Mouse (Mus musculus): Measurements from ENCODE around the gene Jak1. TPM values are rescaled to one million over a fixed set of nuclear protein-coding genes. Genes with fewer than 3 reads are reported as not detected.
"Not testable (repeated sequence)": the region's sequence is repeated elsewhere in the genome, so short reads cannot be mapped to it uniquely, and the experiment has no call there.

Gene Jak1
- total RNA-seq, 2 experiments from 2014 or later: 122 to 126 TPM

DNA sequence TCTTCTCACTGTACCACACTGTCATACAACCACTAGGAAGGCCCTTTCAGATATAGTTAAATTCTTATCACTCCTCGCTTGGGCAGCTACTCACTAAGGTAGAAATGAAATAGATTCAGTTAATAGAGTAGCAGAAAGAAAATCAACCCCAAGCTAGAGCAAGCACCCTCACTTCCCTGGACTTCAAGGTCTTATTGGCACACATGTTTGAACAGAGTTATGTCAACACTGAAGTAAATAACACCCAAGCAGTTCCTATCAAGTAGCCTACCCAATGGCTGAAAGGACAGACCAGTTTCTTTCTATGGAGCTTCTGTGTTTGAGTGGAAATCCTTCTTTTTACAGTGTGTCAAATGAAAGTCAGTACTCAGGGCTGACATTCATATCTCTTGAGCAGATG, 17.2 kb upstream of the Jak1 start:
- intact Hi-C loops (cut with DNase I): no loop called here
- DNase-seq (ENCODE audit: low spot score in 2 of 2): no peak

DNA sequence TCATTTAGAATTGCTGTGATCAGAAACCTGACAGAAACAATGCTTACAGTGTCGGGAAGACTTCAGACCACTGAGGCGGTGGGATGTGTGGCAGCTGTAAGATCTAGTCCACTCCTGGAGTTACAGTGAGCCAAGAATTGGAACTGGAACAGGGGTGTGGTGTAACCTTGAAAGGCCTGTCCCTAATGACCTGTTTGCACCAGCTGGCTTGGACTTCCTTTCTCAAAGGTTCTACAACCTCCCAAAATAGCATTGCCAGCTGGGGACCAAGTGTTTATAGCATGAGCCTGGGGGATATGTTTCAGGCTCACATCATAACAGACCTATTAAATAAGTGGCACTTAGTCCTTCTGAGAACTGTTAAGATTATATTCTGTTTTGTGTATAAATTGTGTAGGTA, 15.0 kb upstream of the Jak1 start:
- no peak for DNase-seq (ENCODE audit: low spot score in 2 of 2)
- intact Hi-C loops (cut with DNase I): no loop called here

DNA sequence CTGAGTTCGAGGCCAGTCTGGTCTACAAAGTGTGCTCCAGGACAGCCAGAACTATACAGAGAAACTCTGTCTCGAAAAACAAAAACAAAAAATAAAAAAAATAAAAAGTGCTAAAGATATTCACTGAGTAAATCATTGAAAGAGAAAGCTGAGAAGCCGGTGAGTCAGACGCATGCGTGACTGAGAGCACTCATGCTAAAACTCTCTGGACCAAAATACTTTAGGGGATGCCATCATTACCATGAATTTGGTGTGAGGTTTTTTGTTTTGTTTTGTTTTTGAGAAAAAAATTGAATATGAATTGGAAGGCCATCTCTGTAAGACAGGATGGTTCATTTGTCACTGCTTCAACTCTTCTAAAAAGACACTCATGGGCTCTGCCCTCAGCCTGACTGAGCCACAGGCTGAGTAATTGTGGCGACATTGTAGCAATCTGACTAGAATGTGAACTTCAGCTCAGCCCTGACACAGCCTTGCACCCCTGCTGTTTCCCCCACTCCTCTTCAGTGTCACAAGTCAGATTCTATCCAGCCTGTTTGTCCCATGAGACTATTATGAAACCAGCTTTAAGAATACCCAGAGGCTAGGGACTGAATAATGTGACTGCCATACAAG, 11.5 kb upstream of the Jak1 start:
- intact Hi-C loops (cut with DNase I): no loop called here

GRCm38 (mm10) chr4:101275881-101276280, 10.8 kb upstream of the Jak1 start:
- DNase-seq (ENCODE audit: low spot score in 2 of 2): no peak
- intact Hi-C loops (cut with DNase I): no loop called here

More for the DNA sequence above, 11.5 kb upstream of the Jak1 start:
- no peak for DNase-seq (ENCODE audit: low spot score in 2 of 2)

DNA sequence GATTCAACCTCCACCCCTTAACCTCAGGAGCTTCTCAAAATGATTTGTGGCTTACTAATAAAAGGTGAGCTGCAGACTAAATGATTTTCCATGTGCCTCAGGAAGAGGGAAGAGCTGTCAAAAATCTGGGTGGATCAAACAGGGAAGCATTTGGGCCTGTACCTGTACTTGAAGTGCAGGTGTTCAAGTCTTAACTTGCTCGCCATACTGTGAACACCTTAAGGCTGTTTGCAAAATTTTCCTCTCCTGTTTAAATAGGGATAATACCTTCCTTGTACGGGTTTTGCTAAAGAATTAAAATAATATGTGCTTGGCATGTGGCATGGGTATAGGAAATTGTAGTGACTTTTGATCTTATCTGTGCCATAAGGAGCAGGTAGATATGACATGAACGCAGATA, 5.7 kb upstream of the Jak1 start:
- intact Hi-C loops (cut with DNase I): no loop called here
- DNase-seq (ENCODE audit: low spot score in 2 of 2): no peak

GRCm38 (mm10) chr4:101268506-101268905, 3.4 kb upstream of the Jak1 start:
- intact Hi-C loops (cut with DNase I): loop anchor here (5.0 kb wide), 1 partner anchor 101 kb away; no protein-coding TSS in a partner anchor
- DNase-seq (ENCODE audit: low spot score in 2 of 2): not testable (repeated sequence)

DNA sequence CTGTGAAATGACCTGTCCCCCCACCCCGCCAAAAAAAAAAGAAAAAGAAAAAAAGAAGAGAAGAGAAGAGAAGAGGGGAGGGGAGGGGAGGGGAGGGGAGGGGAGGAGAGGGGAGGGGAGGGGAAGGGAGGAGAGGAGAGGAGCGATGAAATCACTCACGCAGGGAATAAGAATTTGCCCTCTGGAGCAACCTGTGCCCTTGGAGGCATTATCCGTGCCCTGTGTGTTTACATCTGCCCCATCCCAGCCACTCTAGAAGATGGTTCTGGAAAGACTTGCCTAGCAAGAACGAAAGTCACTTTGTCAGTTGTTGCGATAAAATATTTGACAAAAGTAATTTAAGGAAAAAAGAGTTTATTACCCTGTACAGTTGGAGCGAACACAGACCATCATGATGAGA, 441 bp upstream of the Jak1 start:
- no peak for DNase-seq (ENCODE audit: low spot score in 2 of 2)
- intact Hi-C loops (cut with DNase I): loop anchor here (5.0 kb wide), 1 partner anchor 98 kb away; no protein-coding TSS in a partner anchor

DNA sequence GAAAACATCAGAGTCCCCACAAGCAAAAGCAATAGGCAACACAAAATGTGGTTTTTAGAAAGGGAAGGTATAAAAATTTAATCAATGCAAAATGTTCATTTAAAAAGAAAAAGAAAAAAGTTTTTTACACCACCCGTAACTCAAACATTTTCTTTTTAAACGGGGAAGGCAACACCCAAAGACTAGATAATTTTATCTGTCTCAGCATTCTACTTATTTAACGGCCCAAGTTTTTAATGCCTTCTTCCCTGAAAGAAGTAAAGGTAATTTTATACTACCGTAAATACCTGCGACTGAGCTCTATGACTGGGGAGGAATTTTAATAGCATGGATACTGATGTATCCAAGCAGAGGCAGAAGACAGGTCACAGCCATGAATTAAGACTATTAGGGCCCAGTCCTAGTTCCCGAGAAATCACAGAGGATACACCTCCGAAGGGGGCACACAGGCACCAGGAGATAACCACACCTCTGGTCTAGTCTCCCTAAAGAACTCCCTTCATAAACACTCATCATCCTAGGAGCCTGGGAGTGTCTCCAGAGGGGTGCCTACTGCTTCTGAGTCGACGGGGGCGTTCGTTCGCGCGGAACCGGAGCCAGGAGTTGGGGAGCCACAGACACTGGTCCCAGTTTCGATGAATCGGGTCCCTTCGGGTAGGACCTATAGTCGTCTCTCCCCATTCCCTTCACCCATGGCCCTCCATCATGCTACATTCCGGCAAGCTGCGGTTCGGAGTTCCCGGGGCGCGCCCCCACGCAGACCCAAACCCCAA, 928 bp downstream of the Jak1 start:
- DNase-seq (ENCODE audit: low spot score in 2 of 2): peak; percentile 25 to 41
- intact Hi-C loops (cut with DNase I): no loop called here

DNA sequence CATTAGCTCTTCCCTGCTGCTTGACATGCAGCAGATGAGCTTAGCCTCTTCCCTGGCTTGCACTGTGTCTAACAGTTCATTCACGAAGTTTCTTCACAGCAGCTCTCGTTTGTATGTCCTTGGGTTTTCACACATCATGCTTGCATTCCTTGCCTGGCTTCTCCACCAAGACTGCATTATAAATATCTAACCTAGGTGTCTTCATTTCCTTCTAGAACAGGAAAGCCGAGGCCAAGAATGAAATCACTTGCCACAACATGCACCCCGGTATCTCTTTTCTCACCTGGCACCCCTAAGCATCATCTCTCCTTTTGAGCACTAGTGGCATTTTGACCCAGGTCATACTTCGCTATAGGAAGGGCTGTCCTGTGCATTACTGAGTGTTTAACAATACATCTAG, 3.5 kb downstream of the Jak1 start:
- no peak for DNase-seq (ENCODE audit: low spot score in 2 of 2)

GRCm38 (mm10) chr4:101260744-101261291, 4.3 kb downstream of the Jak1 start:
- no peak for DNase-seq (ENCODE audit: low spot score in 2 of 2)
- intact Hi-C loops (cut with DNase I): no loop called here

More for the DNA sequence above, 3.5 kb downstream of the Jak1 start:
- intact Hi-C loops (cut with DNase I): no loop called here

DNA sequence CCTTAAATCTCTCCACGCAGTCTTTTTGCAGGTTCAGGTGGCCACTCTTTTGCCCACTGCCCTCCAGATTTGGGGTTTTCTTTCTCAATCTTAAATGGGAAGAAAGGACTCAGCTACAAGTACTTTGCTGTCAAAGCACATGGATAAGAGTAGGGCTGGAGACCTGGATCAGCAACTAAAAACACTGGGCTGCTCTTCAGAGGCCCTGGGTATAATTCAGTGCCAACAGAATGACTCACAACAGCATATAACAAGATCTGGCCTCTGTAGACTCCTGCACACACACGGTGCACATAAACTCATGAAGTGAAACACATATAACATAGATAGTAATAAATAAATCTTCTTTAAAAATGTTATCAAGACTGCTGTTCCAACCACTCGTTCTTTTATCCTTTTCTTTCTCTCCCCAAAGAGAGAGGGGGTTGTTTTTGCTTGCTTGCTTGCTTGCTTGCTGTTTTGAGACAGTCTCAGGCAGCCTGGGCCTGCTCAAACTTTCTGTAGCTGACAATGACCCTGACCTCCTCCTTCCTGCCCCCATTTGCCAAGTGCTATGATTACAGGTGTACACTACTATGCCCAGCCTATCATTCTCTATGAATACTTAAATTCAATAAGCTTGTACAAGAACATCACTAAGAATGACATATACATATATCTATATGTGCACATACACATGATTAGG, 8.4 kb downstream of the Jak1 start:
- intact Hi-C loops (cut with DNase I): no loop called here
- no peak for DNase-seq (ENCODE audit: low spot score in 2 of 2)

GRCm38 (mm10) chr4:101254606-101255349, 10.3 kb downstream of the Jak1 start:
- intact Hi-C loops (cut with DNase I): no loop called here
- no peak for DNase-seq (ENCODE audit: low spot score in 2 of 2)

GRCm38 (mm10) chr4:101254015-101254414, 11.1 kb downstream of the Jak1 start:
- DNase-seq (ENCODE audit: low spot score in 2 of 2): no peak
- intact Hi-C loops (cut with DNase I): no loop called here

DNA sequence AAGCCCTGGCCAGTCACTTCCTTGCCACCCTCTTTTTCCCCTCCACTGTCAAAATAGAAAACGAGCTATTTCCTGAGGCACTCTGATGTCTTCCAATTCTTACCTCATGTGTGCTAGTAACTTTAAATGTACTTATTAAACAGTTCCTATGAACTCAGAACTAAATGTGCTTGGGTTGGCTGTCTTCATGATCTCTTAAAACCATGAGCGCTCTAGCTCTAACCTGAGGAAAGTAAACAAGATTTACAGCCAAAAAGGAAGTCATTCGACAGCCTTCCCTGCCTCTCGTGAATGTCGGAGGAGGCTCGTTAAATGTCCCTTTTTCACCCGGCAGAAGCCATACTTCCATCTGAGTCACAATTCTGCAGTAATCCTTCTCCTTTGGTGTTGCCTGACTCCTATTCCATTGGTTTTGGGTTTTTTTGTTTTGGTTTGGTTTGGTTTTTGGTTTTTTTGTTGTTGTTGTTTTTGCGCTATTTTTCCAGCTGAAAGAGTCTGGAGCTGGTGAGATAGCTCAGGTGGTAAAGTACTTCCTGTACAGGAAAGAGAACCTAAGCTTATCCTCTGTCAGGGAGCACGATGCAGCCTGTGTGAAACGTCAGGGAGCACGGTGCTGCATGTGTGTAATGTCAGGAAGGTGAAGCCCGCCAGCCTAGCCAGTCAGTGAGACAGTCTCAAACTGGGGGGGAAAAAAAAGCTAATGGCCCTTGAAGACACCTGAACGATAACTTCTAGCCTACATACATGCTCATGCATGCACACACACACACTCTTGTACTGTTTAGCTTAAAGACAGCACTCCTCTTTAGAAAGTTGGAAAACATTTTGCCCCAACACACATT, 12.1 kb downstream of the Jak1 start:
- DNase-seq (ENCODE audit: low spot score in 2 of 2): no peak
- intact Hi-C loops (cut with DNase I): no loop called here

DNA sequence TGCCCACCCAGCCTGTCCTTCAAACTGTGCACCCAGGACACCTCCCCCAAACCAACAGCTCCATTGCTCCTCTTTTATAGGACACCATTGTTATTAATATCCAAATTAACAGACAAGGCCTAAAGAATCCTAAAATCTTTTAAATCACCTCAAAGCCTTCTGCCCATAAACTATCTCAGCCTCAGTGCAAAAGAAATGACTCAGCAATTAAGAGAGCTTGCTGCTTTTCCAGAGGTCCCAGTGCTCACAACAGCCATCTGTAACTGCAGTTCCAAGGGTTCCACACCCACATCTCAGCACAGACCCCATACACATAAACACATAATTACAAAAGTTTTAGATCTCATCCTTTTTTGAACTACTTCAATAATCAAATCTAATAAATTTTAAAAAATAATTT, 13.1 kb downstream of the Jak1 start:
- intact Hi-C loops (cut with DNase I): no loop called here
- no peak for DNase-seq (ENCODE audit: low spot score in 2 of 2)

- no peak for DNase-seq (ENCODE audit: low spot score in 2 of 2)
- intact Hi-C loops (cut with DNase I): no loop called here
Measured at GRCm38 (mm10) chr4:101249977-101250743, 14.9 kb downstream of the Jak1 start.

DNA sequence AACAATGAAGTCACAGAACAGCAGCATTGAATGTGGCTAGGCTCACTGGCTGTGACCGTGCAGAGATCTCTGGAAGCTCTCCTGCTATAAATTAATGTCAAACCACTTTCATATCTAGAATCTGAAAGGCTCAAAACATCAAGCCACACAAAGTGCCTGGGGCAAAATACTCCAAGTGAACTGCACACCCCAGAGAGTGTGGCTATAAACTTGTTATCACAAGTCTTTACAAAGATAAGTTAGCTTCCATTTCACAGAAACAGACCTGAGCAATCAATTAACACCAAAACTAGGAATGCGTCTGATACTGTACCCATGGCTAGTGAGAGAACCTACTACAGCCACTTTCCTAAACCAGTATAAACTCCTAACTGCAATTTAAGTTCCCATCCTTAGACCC, 17.7 kb downstream of the Jak1 start:
- DNase-seq (ENCODE audit: low spot score in 2 of 2): no peak
- intact Hi-C loops (cut with DNase I): no loop called here

DNA sequence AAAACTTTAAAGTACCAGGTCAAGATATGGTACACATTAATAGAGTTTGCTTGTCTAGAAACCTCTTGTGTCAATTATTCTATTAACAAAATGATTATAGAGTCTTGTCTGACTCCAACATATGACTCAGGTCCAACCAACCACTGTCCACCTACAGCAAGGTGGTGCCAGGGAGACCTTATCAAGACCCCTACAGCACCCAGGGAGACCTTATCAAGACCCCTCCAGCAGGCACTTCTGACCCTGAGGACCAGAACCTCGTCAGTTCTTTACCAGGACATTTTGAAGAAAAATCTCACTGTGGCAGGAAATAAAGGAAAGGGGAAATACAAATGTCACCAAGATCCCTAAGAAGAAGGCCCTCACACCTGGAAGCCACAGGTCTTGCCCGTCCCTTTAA, 18.5 kb downstream of the Jak1 start:
- intact Hi-C loops (cut with DNase I): no loop called here
- no peak for DNase-seq (ENCODE audit: low spot score in 2 of 2)

All from left cerebral cortex, postnatal 36 days (tissue).